Mouse (Mus musculus) MEL (cell line): ENCODE measurements around the gene Dnajb14. TPM values are rescaled to one million over a fixed set of nuclear protein-coding genes. Genes with fewer than 3 reads are reported as not detected.

Source experiments
- DNase-seq: peaks from one replicate; pipeline ENCODE4 v3.0.0; 2011; ENCODE audit warnings: low read depth, low spot score
- H3K27ac ChIP-seq: 2 replicates; pipeline ENCODE4 v1.5.1; 2012; ENCODE audit warnings: low read depth, mild to moderate bottlenecking, control low read depth, low read length, moderate library complexity; ENCODE audit not compliant: control insufficient read depth
- H3K27me3 ChIP-seq, 2 experiments: fragments of 150-350 bp in 1 of 2; sonication (generic) in 1 of 2; 2 replicates each; pipeline ENCODE4 v1.6.1; 2012; ENCODE audit warnings: low read length in 2 of 2, mild to moderate bottlenecking in 2 of 2, improper control_type of control experiment in 1 of 2, moderate library complexity in 1 of 2; ENCODE audit not compliant: insufficient read depth in 2 of 2, control insufficient read depth in 1 of 2
- H3K36me3 ChIP-seq, 2 experiments: 2 replicates each; pipeline ENCODE4 v1.6.1; 2012 to 2014; ENCODE audit warnings: low read length in 2 of 2, improper control_type of control experiment in 1 of 2, inconsistent platforms in 1 of 2, mild to moderate bottlenecking in 1 of 2; ENCODE audit not compliant: insufficient read depth in 2 of 2, control insufficient read depth in 1 of 2
- H3K4me1 ChIP-seq, 2 experiments: fragments of 150-350 bp in 1 of 2; sonication (generic) in 1 of 2; 2 replicates each; pipeline ENCODE4 v1.6.1; 2012; ENCODE audit warnings: low read length in 2 of 2, improper control_type of control experiment in 1 of 2, mild to moderate bottlenecking in 1 of 2; ENCODE audit not compliant: insufficient read depth in 2 of 2, control insufficient read depth in 1 of 2
- H3K4me3 ChIP-seq, 2 experiments: fragments of 150-350 bp in 1 of 2; sonication (generic) in 1 of 2; 2 replicates each; pipeline ENCODE4 v1.5.1; 2012; ENCODE audit warnings: low read depth in 2 of 2, low read length in 2 of 2, mild to moderate bottlenecking in 2 of 2, moderate library complexity in 2 of 2, control low read depth in 1 of 2, improper control_type of control experiment in 1 of 2; ENCODE audit not compliant: control insufficient read depth in 1 of 2, insufficient read depth in 1 of 2
- H3K79me2 ChIP-seq: 2 replicates; pipeline ENCODE4 v1.6.1; 2012; ENCODE audit warnings: mild to moderate bottlenecking, low read length, moderate library complexity; ENCODE audit not compliant: control insufficient read depth, poor library complexity, insufficient read depth
- H3K9ac ChIP-seq: 2 replicates; pipeline ENCODE4 v1.6.1; 2012; ENCODE audit warnings: low read depth, mild to moderate bottlenecking, control low read depth, low read length, moderate library complexity; ENCODE audit not compliant: control insufficient read depth, poor library complexity, severe bottlenecking
- H3K9me3 ChIP-seq: fragments of 150-350 bp; sonication (generic); replicated peaks from 2 replicates; pipeline ENCODE4 v1.6.1; 2012; ENCODE audit warnings: mild to moderate bottlenecking, low read length, improper control_type of control experiment, moderate library complexity; ENCODE audit not compliant: insufficient read depth
- BHLHE40 ChIP-seq: IDR thresholded peaks from 2 replicates; pipeline ENCODE4 v1.6.1; 2012; ENCODE audit warnings: low read depth, mild to moderate bottlenecking, inconsistent platforms, low read length, improper control_type of control experiment, borderline replicate concordance
- E2F4 ChIP-seq: IDR thresholded peaks from 2 replicates; pipeline ENCODE4 v1.6.1; 2011; ENCODE audit warnings: low read depth, low read length, improper control_type of control experiment, borderline replicate concordance
- ELF1 ChIP-seq: IDR thresholded peaks from 2 replicates; pipeline ENCODE4 v1.6.1; 2014; ENCODE audit warnings: low read depth, mild to moderate bottlenecking, inconsistent platforms, low read length, improper control_type of control experiment, moderate library complexity
- ETS1 ChIP-seq: IDR thresholded peaks from 2 replicates; pipeline ENCODE4 v1.6.1; 2012; ENCODE audit warnings: low read depth, mild to moderate bottlenecking, inconsistent platforms, low read length, improper control_type of control experiment, moderate library complexity
- GABPA ChIP-seq: IDR thresholded peaks from 2 replicates; pipeline ENCODE4 v1.6.1; 2012; ENCODE audit warnings: low read depth, mild to moderate bottlenecking, inconsistent platforms, low read length, improper control_type of control experiment, moderate library complexity
- GATA1 ChIP-seq: IDR thresholded peaks from 2 replicates; pipeline ENCODE4 v1.6.1; 2011; ENCODE audit warnings: low read depth, low read length, improper control_type of control experiment
- HCFC1 ChIP-seq: IDR thresholded peaks from 2 replicates; pipeline ENCODE4 v1.6.1; 2012; ENCODE audit warnings: low read depth, mild to moderate bottlenecking, inconsistent platforms, low read length, improper control_type of control experiment, moderate library complexity
- MAX ChIP-seq: IDR thresholded peaks from 2 replicates; pipeline ENCODE4 v1.6.1; 2011; ENCODE audit warnings: low read length, improper control_type of control experiment
- MEF2A ChIP-seq: IDR thresholded peaks from 2 replicates; pipeline ENCODE4 v1.6.1; 2014; ENCODE audit warnings: low read depth, mild to moderate bottlenecking, inconsistent platforms, low read length, improper control_type of control experiment; ENCODE audit not compliant: poor library complexity, insufficient replicate concordance, severe bottlenecking; ENCODE audit errors: extremely low read depth
- POLR2A ChIP-seq, 2 experiments: IDR thresholded peaks; 2 replicates each; pipeline ENCODE4 v1.6.1; 2011 to 2012; ENCODE audit warnings: low read length in 2 of 2, mild to moderate bottlenecking in 2 of 2, control low read depth in 1 of 2, improper control_type of control experiment in 1 of 2, low read depth in 1 of 2, moderate library complexity in 1 of 2; ENCODE audit not compliant: control insufficient read depth in 1 of 2, insufficient read depth in 1 of 2, poor library complexity in 1 of 2
- RCOR1 ChIP-seq: IDR thresholded peaks from 2 replicates; pipeline ENCODE4 v1.6.1; 2012; ENCODE audit warnings: low read depth, mild to moderate bottlenecking, inconsistent platforms, low read length, improper control_type of control experiment
- TBP ChIP-seq: IDR thresholded peaks from 2 replicates; pipeline ENCODE4 v1.8.0; 2011; ENCODE audit warnings: low read depth, low read length, improper control_type of control experiment
- UBTF ChIP-seq: IDR thresholded peaks from 2 replicates; pipeline ENCODE4 v1.6.1; 2012; ENCODE audit warnings: low read depth, mild to moderate bottlenecking, inconsistent platforms, low read length, improper control_type of control experiment, moderate library complexity, borderline replicate concordance; ENCODE audit not compliant: insufficient read depth
- USF2 ChIP-seq, 2 experiments: IDR thresholded peaks; 2 replicates each; pipeline ENCODE4 v1.6.1; 2011 to 2012; ENCODE audit warnings: improper control_type of control experiment in 2 of 2, low read length in 2 of 2, borderline replicate concordance in 1 of 2, inconsistent platforms in 1 of 2, low read depth in 1 of 2, mild to moderate bottlenecking in 1 of 2; ENCODE audit not compliant: insufficient read depth in 1 of 2
- ZKSCAN1 ChIP-seq: IDR thresholded peaks from 2 replicates; pipeline ENCODE4 v1.6.1; 2012; ENCODE audit warnings: low read depth, mild to moderate bottlenecking, inconsistent platforms, low read length, improper control_type of control experiment, moderate library complexity
- ZMIZ1 ChIP-seq: IDR thresholded peaks from 2 replicates; pipeline ENCODE4 v1.6.1; 2012; ENCODE audit warnings: low read depth, mild to moderate bottlenecking, inconsistent platforms, low read length, improper control_type of control experiment, moderate library complexity
- polyA plus RNA-seq, 2 experiments: library from polyadenylated mRNA; stranded (reverse) in 1 of 2; unstranded in 1 of 2; fragments of >175 nt in 1 of 2; fragments of >200 nt in 1 of 2; gene quantifications; 2 replicates each; pipeline versions ENCODE4 v1.2.1 to v1.2.4; 2012; ENCODE audit warnings: low replicate concordance in 2 of 2, low read depth in 1 of 2; ENCODE audit not compliant: insufficient read length in 2 of 2, insufficient read depth in 1 of 2, missing spikeins in 1 of 2
- total RNA-seq: library from RNA; depleted of rRNA; stranded (reverse); fragments of 300-350 nt; gene quantifications from 2 replicates; pipeline ENCODE4 v1.2.3, GENCODE M21; 2012

Dnajb14 gene
- total and polyA plus RNA-seq, 3 experiments: 4.2 to 6.1 TPM; not detected in 1

DNA sequence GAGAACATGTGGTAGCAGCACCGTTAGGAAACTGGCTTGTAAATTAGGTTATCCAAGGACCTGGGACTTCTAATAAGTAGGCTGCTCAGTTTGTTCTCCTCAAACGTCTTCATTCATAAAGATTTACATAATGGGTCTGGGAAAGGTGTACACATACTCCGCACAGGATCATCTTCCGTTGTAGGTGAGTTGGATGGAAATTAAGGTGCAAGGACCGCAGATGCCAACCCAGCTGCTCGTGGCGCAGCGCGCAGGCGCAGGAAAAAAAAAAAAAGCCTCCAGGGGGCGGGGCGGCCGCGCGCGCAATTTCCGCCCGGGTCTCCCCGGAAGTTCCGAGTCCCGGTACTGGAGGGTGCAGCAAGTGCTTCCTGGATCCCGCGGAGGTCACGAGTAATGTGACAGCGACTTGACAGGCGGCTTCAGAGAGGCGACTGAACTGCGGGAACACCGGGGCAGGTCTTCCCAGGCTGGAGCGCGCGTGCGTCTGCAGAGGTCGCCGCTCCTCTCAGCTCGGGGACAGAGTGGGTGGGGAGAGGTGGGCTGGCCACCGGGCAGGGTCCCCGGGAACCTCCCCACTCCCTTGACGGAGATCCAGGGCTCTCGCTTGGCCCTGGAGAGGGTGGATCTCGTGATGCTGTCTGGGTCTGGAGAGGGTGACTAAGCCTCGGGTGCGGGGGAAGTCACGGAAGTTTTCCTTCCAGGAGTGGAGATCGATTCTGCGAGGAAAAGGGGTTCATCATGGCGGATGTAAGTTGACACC, 50.9 kb downstream of the Dnajb14 start, which contains the start of gene Lamtor3 (continued):
- TF ChIP-seq RCOR1 (no peak), GABPA (no peak), ZMIZ1 (peak; percentile 73), POLR2A (IDR thresholded peaks at IDR 0.05; ENCODE audit: control insufficient read depth in 1 of 2, insufficient read depth in 1 of 2, low read depth in 1 of 2, low read length in 2 of 2, poor library complexity in 1 of 2) (peak in 1 of 2 experiments; percentile 86; a peak in 2 of 4 replicates), HCFC1 (peak; percentile 90), MAX (peak; percentile 55; the same call in 1 of the 2 replicates), ELF1 (peak; percentile 95), UBTF (no peak), ZKSCAN1 (peak; percentile 82; the same call in 1 of the 2 replicates), USF2 (IDR thresholded peaks at IDR 0.05; ENCODE audit: borderline replicate concordance in 1 of 2, insufficient read depth in 1 of 2, low read depth in 1 of 2, low read length in 2 of 2) (no peak), TBP (peak; percentile 63; the same call in 1 of the 2 replicates), ETS1 (peak; percentile 68; the same call in 1 of the 2 replicates), GATA1 (no peak), E2F4 (no peak)

DNA sequence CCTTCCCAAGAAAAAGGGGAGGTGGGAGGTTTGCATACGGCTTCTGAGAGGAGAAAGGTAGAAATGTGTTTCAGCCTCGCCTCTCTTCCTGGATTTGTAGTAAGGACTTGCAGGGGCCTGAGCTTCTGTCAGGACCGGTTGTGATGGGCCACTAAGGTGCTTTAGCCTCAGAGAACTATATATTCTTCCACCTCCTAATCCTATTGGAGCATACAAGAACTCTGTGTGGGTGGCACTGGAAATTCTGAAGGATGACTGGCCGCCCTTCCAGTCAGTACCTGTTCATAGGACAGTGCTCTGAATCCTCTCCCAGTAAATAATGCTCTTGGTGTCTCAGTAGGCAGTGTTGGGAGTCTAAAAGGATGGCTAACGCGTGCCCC, 51.4 kb downstream of the Dnajb14 start:
- H3K4me1 ChIP-seq: peaks cover 5 to 8% of the 10 kb centered on the region in 2 experiments
- no peak for TF ChIP-seq USF2 (IDR thresholded peaks at IDR 0.05; ENCODE audit: borderline replicate concordance in 1 of 2, insufficient read depth in 1 of 2, low read depth in 1 of 2, low read length in 2 of 2)
- TF ChIP-seq E2F4: no peak
- no peak for TF ChIP-seq BHLHE40
- peak overlapping the region; percentile 66 for H3K27ac ChIP-seq
- peak overlapping the region; percentile 76 to 95 for H3K4me3 ChIP-seq
- H3K9ac ChIP-seq: peak overlapping the region; percentile 76
- H3K9me3 ChIP-seq: no peaks in the 10 kb centered on the region
- DNase-seq: peak; percentile 60
- H3K79me2 ChIP-seq: peaks cover 17% of the 10 kb centered on the region
- H3K27me3 ChIP-seq: no peaks in the 10 kb centered on the region
- H3K36me3 ChIP-seq: peaks cover 8 to 23% of the 10 kb centered on the region in 2 experiments

DNA sequence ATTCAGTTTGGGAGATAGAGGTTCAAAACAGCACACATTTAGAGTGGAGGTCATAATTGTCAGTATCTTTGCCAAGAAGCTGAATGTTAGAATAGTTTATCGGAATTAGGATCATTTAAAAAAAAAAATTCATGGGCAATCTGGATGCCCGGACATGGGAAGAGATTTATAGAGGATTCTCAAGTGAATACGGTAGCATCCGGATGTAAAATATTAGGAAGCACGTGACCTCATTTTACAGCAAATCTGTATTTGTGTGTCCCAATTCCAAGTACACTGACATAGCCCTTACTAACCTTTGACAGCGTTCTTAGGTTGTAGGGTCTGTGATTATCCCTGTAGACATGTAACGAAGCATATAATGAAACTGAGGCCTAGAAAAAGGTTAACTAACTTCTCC, 51.9 kb downstream of the Dnajb14 start:
- H3K79me2 ChIP-seq: peaks cover 17% of the 10 kb centered on the region
- no peaks in the 10 kb centered on the region for H3K9me3 ChIP-seq
- peaks cover 5 to 8% of the 10 kb centered on the region in 2 experiments for H3K4me1 ChIP-seq
- no peak for TF ChIP-seq HCFC1
- TF ChIP-seq MEF2A: no peak
- TF ChIP-seq, all 39 proteins: peak for 0
- Histone ChIP-seq H3K27ac (0 out of 2 replicates have a peak overlapping the region, but pooled peaks have one; percentile 66), H3K27me3 (no peaks in the 10 kb centered on the region), H3K36me3 (peaks cover 11 to 23% of the 10 kb centered on the region in 2 experiments), H3K4me3 (peak overlapping the region; percentile 76 to 95), H3K9ac (peak overlapping the region; percentile 76)
- DNase-seq: no peak
